Mouse (Mus musculus): ENCODE results near the gene Elavl3. TPM values are rescaled to one million over a fixed set of nuclear protein-coding genes. Genes with fewer than 3 reads are reported as not detected.

Elavl3 gene
- polyA plus RNA-seq, 1 experiment from 2014 or later: 0.12 TPM

DNA sequence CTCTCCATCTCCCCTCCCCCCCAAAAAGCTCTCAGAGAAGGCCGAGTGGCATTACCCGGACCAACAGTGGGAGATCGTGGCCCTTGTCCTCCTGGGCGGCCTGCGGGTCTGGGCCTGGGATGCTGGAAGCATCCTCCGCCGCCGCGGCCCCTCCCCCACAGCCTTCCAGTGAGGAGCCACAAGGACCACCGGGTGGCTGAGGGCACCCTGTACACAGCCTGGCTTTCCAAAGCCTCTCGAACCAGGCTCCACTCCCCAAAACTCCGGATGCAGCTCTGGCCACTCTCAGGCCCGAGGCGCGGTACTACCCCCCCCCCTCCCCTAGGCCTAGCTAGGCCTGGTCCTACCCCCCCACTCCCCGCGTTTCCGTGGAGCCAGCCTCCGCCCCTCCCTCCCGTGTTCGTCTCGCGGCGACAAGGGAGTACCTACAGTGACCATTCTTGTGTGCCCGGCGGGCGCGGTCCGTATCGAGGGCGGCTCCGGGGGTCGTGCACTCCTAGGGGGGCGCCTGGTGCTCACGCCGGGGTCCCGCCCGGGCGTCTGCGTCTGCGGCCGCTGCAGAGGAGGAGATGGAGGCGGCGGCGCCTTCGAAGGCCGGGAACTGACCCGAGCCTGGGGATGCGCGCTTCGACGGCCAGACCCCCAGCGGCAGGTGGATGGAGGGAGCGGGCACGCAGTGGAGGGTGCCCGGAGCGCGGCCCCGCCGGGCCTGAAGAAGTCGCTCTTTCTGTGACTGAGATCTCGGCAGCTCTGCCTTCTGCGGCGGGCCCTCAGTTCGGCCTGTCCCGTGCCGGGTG, 464 bp downstream of the Elavl3 start:
- H3K36me3 ChIP-seq (ENCODE audit: insufficient read depth): no peaks in the 10 kb centered on the region
- ATAC-seq (ENCODE audit: insufficient read depth) (0 out of 2 replicates have a peak, but pooled peaks have one; percentile 9), DNase-seq (no peak)
- H3K9me3 ChIP-seq (ENCODE audit: low read depth, low read length): no peaks in the 10 kb centered on the region
- peak overlapping the region; percentile 61 for H3K4me2 ChIP-seq
- TF ChIP-seq CTCF (IDR thresholded peaks at IDR 0.05; ENCODE audit: low read depth): no peak
- peaks cover 69% of the 10 kb centered on the region for H3K27me3 ChIP-seq (ENCODE audit: insufficient read depth, low read length)
- no peak overlapping the region for H3K27ac ChIP-seq (ENCODE audit: low read depth)
- peak overlapping the region; percentile 33 for H3K4me3 ChIP-seq (ENCODE audit: low read depth, low read length)
- peaks cover 12% of the 10 kb centered on the region for H3K4me1 ChIP-seq (ENCODE audit: insufficient read depth)
- 3% methylated on average over 61 of the region's 67 CpGs for WGBS
- no peak overlapping the region for H3K9ac ChIP-seq

DNA sequence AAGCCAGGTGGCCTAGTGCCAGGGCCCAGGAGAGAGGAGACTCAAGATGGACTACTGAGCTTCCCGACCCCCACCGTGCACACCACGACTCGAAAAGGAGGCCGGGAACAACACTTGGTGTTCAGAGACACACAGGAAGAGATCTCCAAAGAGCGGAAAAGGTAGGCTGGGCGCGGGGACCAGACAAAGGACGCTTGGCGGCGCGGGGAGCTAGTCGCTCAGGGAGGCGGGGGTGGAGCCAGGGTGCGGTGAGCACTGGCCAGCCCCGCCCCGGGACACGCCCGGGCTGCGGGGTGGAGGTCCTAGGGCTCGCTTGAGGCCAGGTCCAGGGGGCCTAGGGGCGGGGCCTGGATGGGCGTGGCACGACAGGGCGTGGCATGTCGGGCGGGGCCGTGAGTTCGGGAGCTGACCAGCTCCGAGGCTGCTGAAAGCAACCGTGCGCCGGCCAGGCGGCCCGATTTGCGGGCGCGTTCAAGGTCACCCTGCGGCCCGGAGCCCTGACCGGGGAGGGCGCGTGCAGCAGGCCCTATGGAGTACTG, 1.4 kb downstream of the Elavl3 start:
- no peaks in the 10 kb centered on the region for H3K36me3 ChIP-seq (ENCODE audit: insufficient read depth)
- DNase-seq: peak; percentile 73
- H3K9me3 ChIP-seq (ENCODE audit: low read depth, low read length): no peaks in the 10 kb centered on the region
- peak overlapping the region; percentile 33 for H3K4me3 ChIP-seq (ENCODE audit: low read depth, low read length)
- TF ChIP-seq CTCF (IDR thresholded peaks at IDR 0.05; ENCODE audit: low read depth): no peak
- H3K4me1 ChIP-seq (ENCODE audit: insufficient read depth): peaks cover 12% of the 10 kb centered on the region
- ATAC-seq (ENCODE audit: insufficient read depth): no peak
- WGBS: under 1% methylated on average over 41 of the region's 43 CpGs
- no peak overlapping the region; the same call in 1 of the 2 replicates for H3K9ac ChIP-seq
- no peak overlapping the region for H3K27ac ChIP-seq (ENCODE audit: low read depth)
- peak overlapping the region; percentile 61 for H3K4me2 ChIP-seq
- H3K27me3 ChIP-seq (ENCODE audit: insufficient read depth, low read length): peaks cover 66% of the 10 kb centered on the region

- Histone ChIP-seq H3K4me3 (ENCODE audit: low read depth, low read length) (peak overlapping the region; percentile 33; the same call in 1 of the 2 replicates), H3K36me3 (ENCODE audit: insufficient read depth) (no peaks in the 10 kb centered on the region), H3K4me2 (no peak overlapping the region), H3K4me1 (ENCODE audit: insufficient read depth) (peaks cover 12% of the 10 kb centered on the region), H3K27me3 (ENCODE audit: insufficient read depth, low read length) (peaks cover 60% of the 10 kb centered on the region), H3K9me3 (ENCODE audit: low read depth, low read length) (no peaks in the 10 kb centered on the region), H3K27ac (ENCODE audit: low read depth) (no peak overlapping the region), H3K9ac (no peak overlapping the region)
- TF ChIP-seq CTCF (IDR thresholded peaks at IDR 0.05; ENCODE audit: low read depth): no peak
- 42% methylated on average over 4 of the region's 4 CpGs for WGBS
- ATAC-seq (ENCODE audit: insufficient read depth): no peak
- DNase-seq: no peak
These were observed 2.0 kb downstream of the Elavl3 start for GRCm38 (mm10) chr9:22049721-22050270.

- H3K4me2 ChIP-seq: no peak overlapping the region
- no peaks in the 10 kb centered on the region for H3K36me3 ChIP-seq (ENCODE audit: insufficient read depth)
- no peak overlapping the region for H3K4me3 ChIP-seq (ENCODE audit: low read depth, low read length)
- H3K27ac ChIP-seq (ENCODE audit: low read depth): no peak overlapping the region
- DNase-seq: no peak
- no peak for TF ChIP-seq CTCF (IDR thresholded peaks at IDR 0.05; ENCODE audit: low read depth)
- ATAC-seq (ENCODE audit: insufficient read depth): no peak
- no peaks in the 10 kb centered on the region for H3K9me3 ChIP-seq (ENCODE audit: low read depth, low read length)
- H3K9ac ChIP-seq: no peak overlapping the region
- peaks cover 12% of the 10 kb centered on the region for H3K4me1 ChIP-seq (ENCODE audit: insufficient read depth)
- 64% methylated on average over 11 of the region's 11 CpGs for WGBS
- peaks cover 55% of the 10 kb centered on the region for H3K27me3 ChIP-seq (ENCODE audit: insufficient read depth, low read length)
These were observed 2.5 kb downstream of the Elavl3 start for GRCm38 (mm10) chr9:22049315-22049714.

- TF ChIP-seq CTCF (IDR thresholded peaks at IDR 0.05; ENCODE audit: low read depth): no peak
- Histone ChIP-seq H3K9ac (no peak overlapping the region), H3K4me2 (no peak overlapping the region), H3K4me1 (ENCODE audit: insufficient read depth) (peaks cover 12% of the 10 kb centered on the region), H3K4me3 (ENCODE audit: low read depth, low read length) (no peak overlapping the region), H3K27ac (ENCODE audit: low read depth) (no peak overlapping the region), H3K9me3 (ENCODE audit: low read depth, low read length) (no peaks in the 10 kb centered on the region), H3K27me3 (ENCODE audit: insufficient read depth, low read length) (peaks cover 38% of the 10 kb centered on the region), H3K36me3 (ENCODE audit: insufficient read depth) (no peaks in the 10 kb centered on the region)
- ATAC-seq (ENCODE audit: insufficient read depth) (no peak), DNase-seq (no peak)
- WGBS: 47% methylated on average over 9 of the region's 9 CpGs
These were observed 4.5 kb downstream of the Elavl3 start for GRCm38 (mm10) chr9:22047329-22047728.

- Histone ChIP-seq H3K4me3 (ENCODE audit: low read depth, low read length) (no peak overlapping the region), H3K4me1 (ENCODE audit: insufficient read depth) (no peaks in the 10 kb centered on the region), H3K27me3 (ENCODE audit: insufficient read depth, low read length) (no peaks in the 10 kb centered on the region), H3K9me3 (ENCODE audit: low read depth, low read length) (no peaks in the 10 kb centered on the region), H3K4me2 (no peak overlapping the region), H3K27ac (ENCODE audit: low read depth) (no peak overlapping the region), H3K9ac (no peak overlapping the region), H3K36me3 (ENCODE audit: insufficient read depth) (no peaks in the 10 kb centered on the region)
- DNase-seq (no peak), ATAC-seq (ENCODE audit: insufficient read depth) (no peak)
- no peak for TF ChIP-seq CTCF (IDR thresholded peaks at IDR 0.05; ENCODE audit: low read depth)
- 64% methylated on average over 2 of the region's 2 CpGs for WGBS
These were observed 10.0 kb downstream of the Elavl3 start for GRCm38 (mm10) chr9:22041832-22042231.

GRCm38 (mm10) chr9:22037826-22038225, 14.0 kb downstream of the Elavl3 start:
- WGBS: 68% methylated on average over 10 of the region's 10 CpGs
- H3K27ac ChIP-seq (ENCODE audit: low read depth): no peak overlapping the region
- H3K4me2 ChIP-seq: no peak overlapping the region
- no peaks in the 10 kb centered on the region for H3K27me3 ChIP-seq (ENCODE audit: insufficient read depth, low read length)
- no peaks in the 10 kb centered on the region for H3K9me3 ChIP-seq (ENCODE audit: low read depth, low read length)
- H3K9ac ChIP-seq: no peak overlapping the region
- H3K4me1 ChIP-seq (ENCODE audit: insufficient read depth): no peaks in the 10 kb centered on the region
- no peaks in the 10 kb centered on the region for H3K36me3 ChIP-seq (ENCODE audit: insufficient read depth)
- DNase-seq (no peak), ATAC-seq (ENCODE audit: insufficient read depth) (no peak)
- TF ChIP-seq CTCF (IDR thresholded peaks at IDR 0.05; ENCODE audit: low read depth): no peak
- no peak overlapping the region for H3K4me3 ChIP-seq (ENCODE audit: low read depth, low read length)
